Comparison of ENCODE assay signal across 26 mouse cellular contexts in genomic region chr1:57400321-57400720, GRCm38 (mm10).
"Had no signal": no experiment of that assay in that cellular context is flagged by ENCODE, and none has a peak within 500 bp of the region (broad histone marks: within the 10 kb centered on the region; RNA-seq: fewer than 3 reads in every experiment).

No protein-coding gene starts in this region.

- H3K9me3 ChIP-seq: hindbrain, embryonic 10.5 days; hindbrain, embryonic 12.5 days; intestine, embryonic 15.5 days; limb, embryonic 10.5 days; limb, embryonic 12.5 days; liver, embryonic 13.5 days; liver, embryonic 15.5 days had no signal

- H3K27ac ChIP-seq: gastrocnemius, adult 2 months; heart, adult 2 months; hindbrain, embryonic 10.5 days; hindbrain, embryonic 12.5 days; hindbrain, embryonic 14.5 days; intestine, embryonic 15.5 days; limb, embryonic 10.5 days; limb, embryonic 12.5 days; liver, embryonic 13.5 days; liver, embryonic 15.5 days had no signal

- H3K9ac ChIP-seq: hindbrain, embryonic 12.5 days; hindbrain, embryonic 14.5 days; intestine, embryonic 15.5 days; limb, embryonic 12.5 days; liver, embryonic 13.5 days; liver, embryonic 15.5 days had no signal

- H3K27me3 ChIP-seq: hindbrain, embryonic 12.5 days; intestine, embryonic 15.5 days; limb, embryonic 12.5 days; liver, embryonic 13.5 days; liver, embryonic 15.5 days had no signal

- H3K4me3 ChIP-seq: gastrocnemius, adult 2 months; heart, adult 2 months; hindbrain, embryonic 10.5 days; hindbrain, embryonic 12.5 days; intestine, embryonic 15.5 days; limb, embryonic 10.5 days; limb, embryonic 12.5 days; liver, embryonic 13.5 days; liver, embryonic 15.5 days had no signal

- DNase-seq: gastrocnemius, adult 2 months; gastrocnemius, postnatal 10 days; gastrocnemius, postnatal 25 days; heart, adult 2 months; heart, postnatal 10 days; heart, postnatal 4 days; kidney, adult 18-20 months; kidney, adult 8-10 months; kidney, postnatal 10 days; kidney, postnatal 25 days; kidney, postnatal 4 days; layer of hippocampus, adult 9-11 months; liver; liver, embryonic 13.5 days had no signal

- ATAC-seq: hindbrain, embryonic 16.5 days; inflammation-experienced regulatory T-cells, adult 6 months; intestine, embryonic 15.5 days; intestine, postnatal 0 days had no signal

- H3K4me1 ChIP-seq: intestine, embryonic 15.5 days; limb, embryonic 10.5 days; limb, embryonic 12.5 days had no signal

- H3K4me2 ChIP-seq: heart, embryonic 11.5 days; hindbrain, embryonic 12.5 days; hindbrain, embryonic 14.5 days; intestine, embryonic 15.5 days; limb, embryonic 12.5 days; liver, embryonic 11.5 days; liver, embryonic 13.5 days; liver, embryonic 15.5 days had no signal
